In the genomic region with DNA sequence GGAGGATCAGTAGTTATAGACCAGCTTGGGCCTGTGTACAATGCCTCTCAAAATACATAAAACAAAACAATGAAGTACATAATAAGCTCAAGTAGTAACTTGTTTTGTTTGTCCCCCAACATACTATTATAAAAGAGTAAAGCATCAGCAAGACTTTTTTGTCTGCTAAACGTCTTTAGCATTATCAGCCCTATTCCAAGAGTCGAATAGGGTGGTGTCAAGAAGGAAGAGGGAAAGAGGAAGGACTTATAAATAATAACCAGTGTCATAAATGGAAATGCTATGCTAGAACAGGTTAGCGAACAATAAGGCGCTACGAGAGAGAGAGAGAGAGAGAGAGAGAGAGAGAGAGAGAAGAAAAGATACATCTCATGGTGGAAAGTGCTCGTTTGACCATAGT, we compare ENCODE assay signal across 7 mouse cellular contexts. TPM values are rescaled to one million over a fixed set of nuclear protein-coding genes. Genes with fewer than 3 reads are reported as not detected.
DNase-seq lines count a peak whose midpoint lies in the region; ATAC-seq and TF ChIP-seq lines count a peak whose summit lies in the region.

No protein-coding gene starts in this region.

- no peak for TF ChIP-seq EP300 in lung, postnatal 0 days (IDR thresholded peaks at IDR 0.05)

- peak overlapping the region; percentile 95 for H3K9ac ChIP-seq in lung, postnatal 0 days (replicated peaks; ENCODE audit: low read depth)
- peak overlapping the region; percentile 81 for H3K9ac ChIP-seq in forebrain, embryonic 11.5 days (ENCODE audit: low read length)
- H3K9ac ChIP-seq in limb, embryonic 13.5 days: peak overlapping the region; percentile 92
- peak overlapping the region; percentile 67 for H3K9ac ChIP-seq in stomach, embryonic 14.5 days (replicated peaks; ENCODE audit: low read depth, low read length)

- H3K4me2 ChIP-seq in lung, postnatal 0 days (replicated peaks; ENCODE audit: low read depth, low read length): peak overlapping the region; percentile 71
- peak overlapping the region; percentile 58 for H3K4me2 ChIP-seq in forebrain, embryonic 11.5 days (ENCODE audit: low read depth, low read length, severe bottlenecking)
- peak overlapping the region; percentile 74 for H3K4me2 ChIP-seq in limb, embryonic 13.5 days (replicated peaks)
- peak overlapping the region; percentile 74 for H3K4me2 ChIP-seq in stomach, embryonic 14.5 days (replicated peaks; ENCODE audit: low read depth, low read length)

- H3K4me1 ChIP-seq in lung, postnatal 0 days (ENCODE audit: insufficient read depth, low read depth, low read length): peaks cover 12% of the 10 kb centered on the region; the same call in 1 of the 2 replicates
- H3K4me1 ChIP-seq in forebrain, embryonic 11.5 days (replicated peaks; ENCODE audit: control insufficient read depth, insufficient read depth, low read length): peaks cover 18% of the 10 kb centered on the region; the same call in 1 of the 2 replicates
- peaks cover 36% of the 10 kb centered on the region for H3K4me1 ChIP-seq in limb, embryonic 13.5 days
- H3K4me1 ChIP-seq in stomach, embryonic 14.5 days (ENCODE audit: control insufficient read depth, insufficient read depth, low read length): peaks cover 33% of the 10 kb centered on the region

- under 1% methylated on average over 6 of the region's 6 CpGs for WGBS in lung, postnatal 0 days
- 4% methylated on average over 6 of the region's 6 CpGs for WGBS in forebrain, embryonic 11.5 days
- 6% methylated on average over 6 of the region's 6 CpGs for WGBS in limb, embryonic 13.5 days
- WGBS in stomach, embryonic 14.5 days: 2% methylated on average over 6 of the region's 6 CpGs

- no peaks in the 10 kb centered on the region for H3K27me3 ChIP-seq in lung, postnatal 0 days (replicated peaks; ENCODE audit: insufficient read depth, low read length)
- H3K27me3 ChIP-seq in forebrain, embryonic 11.5 days (ENCODE audit: control insufficient read depth, insufficient read depth, low read length): no peaks in the 10 kb centered on the region
- no peaks in the 10 kb centered on the region for H3K27me3 ChIP-seq in limb, embryonic 13.5 days
- no peaks in the 10 kb centered on the region for H3K27me3 ChIP-seq in stomach, embryonic 14.5 days (ENCODE audit: control insufficient read depth, insufficient read depth, low read length)

- peak overlapping the region; percentile 96 for H3K4me3 ChIP-seq in lung, postnatal 0 days (ENCODE audit: low read depth, low read length)
- peak overlapping the region; percentile 99 for H3K4me3 ChIP-seq in forebrain, embryonic 11.5 days (ENCODE audit: low read depth, low read length)
- peak overlapping the region; percentile 96 for H3K4me3 ChIP-seq in limb, embryonic 13.5 days
- peak overlapping the region; percentile 98 for H3K4me3 ChIP-seq in stomach, embryonic 14.5 days (ENCODE audit: low read depth, low read length)

- TF ChIP-seq CTCF in lung, postnatal 0 days (IDR thresholded peaks at IDR 0.05): no peak

- H3K27ac ChIP-seq in lung, postnatal 0 days (ENCODE audit: low read length): peak overlapping the region; percentile 93
- H3K27ac ChIP-seq in forebrain, embryonic 11.5 days (ENCODE audit: low read depth, low read length): peak overlapping the region; percentile 68
- peak overlapping the region; percentile 88 for H3K27ac ChIP-seq in limb, embryonic 13.5 days
- H3K27ac ChIP-seq in stomach, embryonic 14.5 days (ENCODE audit: low read length): peak overlapping the region; percentile 62

- H3K9me3 ChIP-seq in lung, postnatal 0 days (ENCODE audit: low read length): no peaks in the 10 kb centered on the region
- H3K9me3 ChIP-seq in forebrain, embryonic 11.5 days (ENCODE audit: control insufficient read depth, low read length): no peaks in the 10 kb centered on the region; the same call in 1 of the 2 replicates
- H3K9me3 ChIP-seq in limb, embryonic 13.5 days: no peaks in the 10 kb centered on the region
- no peaks in the 10 kb centered on the region for H3K9me3 ChIP-seq in stomach, embryonic 14.5 days (ENCODE audit: control insufficient read depth, low read depth, low read length)

- no peak for DNase-seq in lung, postnatal 0 days (ENCODE audit: low spot score)
- DNase-seq in lung, postnatal 14 days: no peak
- DNase-seq in forebrain, embryonic 11.5 days (ENCODE audit: low spot score): no peak
- no peak for DNase-seq in adrenal gland, adult 2 months
- no peak for DNase-seq in gastrocnemius, postnatal 25 days

- ATAC-seq in lung, postnatal 0 days: no peak
- ATAC-seq in forebrain, embryonic 11.5 days (replicated peaks; ENCODE audit: low FRiP score): no peak
- no peak for ATAC-seq in limb, embryonic 13.5 days (ENCODE audit: low FRiP score, low read depth)
- no peak for ATAC-seq in stomach, embryonic 14.5 days (ENCODE audit: insufficient number of reproducible peaks, insufficient read depth, low FRiP score, low read depth)

- H3K36me3 ChIP-seq in lung, postnatal 0 days (ENCODE audit: insufficient read depth, low read length): peaks cover 21% of the 10 kb centered on the region; the same call in 1 of the 2 replicates
- H3K36me3 ChIP-seq in forebrain, embryonic 11.5 days (ENCODE audit: control insufficient read depth, insufficient read depth, low read length): peaks cover 22% of the 10 kb centered on the region
- peaks cover 29% of the 10 kb centered on the region for H3K36me3 ChIP-seq in limb, embryonic 13.5 days
- H3K36me3 ChIP-seq in stomach, embryonic 14.5 days (ENCODE audit: control insufficient read depth, insufficient read depth, low read length): peaks cover 29% of the 10 kb centered on the region

RNA-seq across cellular contexts. Expression of gene Hspa5, which starts 0.8 kb away (rescaled TPM):
- 372 and 523 TPM in 2 replicates for polyA plus RNA-seq in lung, postnatal 0 days (2015; fragmentation: Nextera tagmentation; extraction: Ambion mirVana)
- polyA plus RNA-seq in forebrain, embryonic 11.5 days (2014; fragmentation: Nextera tagmentation; extraction: Ambion mirVana): 731 and 789 TPM in 2 replicates
- polyA plus RNA-seq in limb, embryonic 13.5 days (2015; fragmentation: Nextera tagmentation; extraction: Ambion mirVana): 842 and 937 TPM in 2 replicates
- polyA plus RNA-seq in stomach, embryonic 14.5 days (2014; fragmentation: Nextera tagmentation; extraction: Ambion mirVana): 622 and 812 TPM in 2 replicates
- total RNA-seq in adrenal gland, adult 2 months (2021): 100 to 1,000 TPM; 501 to 605 TPM
- polyA plus RNA-seq in adrenal gland, adult 2 months (2012; rRNA removed): 869 and 995 TPM in 2 replicates
- total RNA-seq in gastrocnemius, postnatal 25 days (2021): 100 to 1,000 TPM; 189 to 222 TPM

RNA-seq across cellular contexts. Expression of gene Gapvd1, which starts 15.9 kb away (rescaled TPM):
- 50.1 and 58.5 TPM in 2 replicates for polyA plus RNA-seq in lung, postnatal 0 days (2015; fragmentation: Nextera tagmentation; extraction: Ambion mirVana)
- 103 and 106 TPM in 2 replicates for polyA plus RNA-seq in forebrain, embryonic 11.5 days (2014; fragmentation: Nextera tagmentation; extraction: Ambion mirVana)
- polyA plus RNA-seq in limb, embryonic 13.5 days (2015; fragmentation: Nextera tagmentation; extraction: Ambion mirVana): 89.7 and 97.3 TPM in 2 replicates
- 93.0 and 95.2 TPM in 2 replicates for polyA plus RNA-seq in stomach, embryonic 14.5 days (2014; fragmentation: Nextera tagmentation; extraction: Ambion mirVana)
- 10 to 100 TPM; 47.7 to 64.7 TPM for total RNA-seq in adrenal gland, adult 2 months (2021)
- polyA plus RNA-seq in adrenal gland, adult 2 months (2012; rRNA removed): 7.6 and 9.1 TPM in 2 replicates
- 10 to 100 TPM; 29.8 to 32.5 TPM for total RNA-seq in gastrocnemius, postnatal 25 days (2021)

RNA-seq across cellular contexts. Expression of gene Rabepk, which starts 28.8 kb away (rescaled TPM):
- polyA plus RNA-seq in lung, postnatal 0 days (2015; fragmentation: Nextera tagmentation; extraction: Ambion mirVana): 18.5 and 19.6 TPM in 2 replicates
- 29.9 and 33.7 TPM in 2 replicates for polyA plus RNA-seq in forebrain, embryonic 11.5 days (2014; fragmentation: Nextera tagmentation; extraction: Ambion mirVana)
- 37.8 and 41.4 TPM in 2 replicates for polyA plus RNA-seq in limb, embryonic 13.5 days (2015; fragmentation: Nextera tagmentation; extraction: Ambion mirVana)
- polyA plus RNA-seq in stomach, embryonic 14.5 days (2014; fragmentation: Nextera tagmentation; extraction: Ambion mirVana): 43.1 and 43.7 TPM in 2 replicates
- 10 to 100 TPM; 25.0 to 28.3 TPM for total RNA-seq in adrenal gland, adult 2 months (2021)
- 27.1 and 32.6 TPM in 2 replicates for polyA plus RNA-seq in adrenal gland, adult 2 months (2012; rRNA removed)
- 1 to 10 TPM; 8.1 to 9.8 TPM for total RNA-seq in gastrocnemius, postnatal 25 days (2021)

RNA-seq across cellular contexts. Expression of gene Fbxw2, which starts 55.2 kb away (rescaled TPM):
- polyA plus RNA-seq in lung, postnatal 0 days (2015; fragmentation: Nextera tagmentation; extraction: Ambion mirVana): 86.6 and 87.3 TPM in 2 replicates
- 81.2 and 82.4 TPM in 2 replicates for polyA plus RNA-seq in forebrain, embryonic 11.5 days (2014; fragmentation: Nextera tagmentation; extraction: Ambion mirVana)
- polyA plus RNA-seq in limb, embryonic 13.5 days (2015; fragmentation: Nextera tagmentation; extraction: Ambion mirVana): 93.1 and 93.4 TPM in 2 replicates
- 69.8 and 75.7 TPM in 2 replicates for polyA plus RNA-seq in stomach, embryonic 14.5 days (2014; fragmentation: Nextera tagmentation; extraction: Ambion mirVana)
- total RNA-seq in adrenal gland, adult 2 months (2021): 10 to 100 TPM; 58.1 to 70.1 TPM
- 29.3 and 30.9 TPM in 2 replicates for polyA plus RNA-seq in adrenal gland, adult 2 months (2012; rRNA removed)
- total RNA-seq in gastrocnemius, postnatal 25 days (2021): 10 to 100 TPM; 44.7 TPM
